Mouse (Mus musculus) midbrain, embryonic 14.5 days (tissue): ENCODE results near the gene P4hb. TPM values are rescaled to one million over a fixed set of nuclear protein-coding genes. Genes with fewer than 3 reads are reported as not detected.

ENCODE experiments used
- ATAC-seq: fragments of 200-750 bp; cut with Nextera tagmentation; 2 replicates; pipeline ENCODE4 v1.8.0; 2017; ENCODE audit warnings: moderate number of reproducible peaks, moderate library complexity; ENCODE audit not compliant: low FRiP score, low TSS enrichment
- DNase-seq: peaks from one replicate; pipeline ENCODE4 v3.0.0-alpha.2; 2015
- H3K27ac ChIP-seq: fragments of 300-500 bp; sonication (generic); replicated peaks from 2 replicates; pipeline ENCODE4 v1.5.1; 2014; ENCODE audit warnings: mild to moderate bottlenecking, low read depth, low read length, moderate library complexity
- H3K27me3 ChIP-seq: fragments of 300-500 bp; sonication (generic); 2 replicates; pipeline ENCODE4 v1.6.1; 2014; ENCODE audit warnings: low read length, control low read depth, mixed read lengths; ENCODE audit not compliant: control insufficient read depth, insufficient read depth
- H3K36me3 ChIP-seq: fragments of 300-500 bp; sonication (generic); 2 replicates; pipeline ENCODE4 v1.6.1; 2014; ENCODE audit warnings: low read length, control low read depth; ENCODE audit not compliant: control insufficient read depth, insufficient read depth
- H3K4me1 ChIP-seq: fragments of 300-500 bp; sonication (generic); 2 replicates; pipeline ENCODE4 v1.6.1; 2014; ENCODE audit warnings: mild to moderate bottlenecking, antibody characterized with exemption, low read length, control low read depth; ENCODE audit not compliant: control insufficient read depth, insufficient read depth
- H3K4me2 ChIP-seq: fragments of 300-500 bp; sonication (generic); 2 replicates; pipeline ENCODE4 v1.6.1; 2014; ENCODE audit warnings: mild to moderate bottlenecking, low read length, moderate library complexity
- H3K4me3 ChIP-seq: fragments of 300-500 bp; sonication (generic); replicated peaks from 2 replicates; pipeline ENCODE4 v1.5.1; 2014; ENCODE audit warnings: low read depth, low read length
- H3K9ac ChIP-seq: fragments of 300-500 bp; sonication (generic); replicated peaks from 2 replicates; pipeline ENCODE4 v1.6.1; 2014; ENCODE audit warnings: mild to moderate bottlenecking, low read length, moderate library complexity
- H3K9me3 ChIP-seq: fragments of 300-500 bp; sonication (generic); 2 replicates; pipeline ENCODE4 v1.6.1; 2016; ENCODE audit warnings: low read length, control low read depth, mixed read lengths; ENCODE audit not compliant: control insufficient read depth
- WGBS: fragments of 180-500 bp; shearing (Covaris S2); extraction: QIAGEN DNeasy Blood & Tissue Kit; methylation state at CpG from one replicate; pipeline ENCODE4 v1.1.7; 2014; 5-methylcytosine and 5-hydroxymethylcytosine counted together
- polyA plus RNA-seq: library from polyadenylated mRNA; unstranded; fragments of >200 nt; fragmentation: Nextera tagmentation; extraction: Ambion mirVana; gene quantifications from 2 replicates; pipeline ENCODE4 v1.2.1, GENCODE M21; 2014

The P4hb gene
- polyA plus RNA-seq, 1 experiment from 2014 or later: 300 TPM

DNA sequence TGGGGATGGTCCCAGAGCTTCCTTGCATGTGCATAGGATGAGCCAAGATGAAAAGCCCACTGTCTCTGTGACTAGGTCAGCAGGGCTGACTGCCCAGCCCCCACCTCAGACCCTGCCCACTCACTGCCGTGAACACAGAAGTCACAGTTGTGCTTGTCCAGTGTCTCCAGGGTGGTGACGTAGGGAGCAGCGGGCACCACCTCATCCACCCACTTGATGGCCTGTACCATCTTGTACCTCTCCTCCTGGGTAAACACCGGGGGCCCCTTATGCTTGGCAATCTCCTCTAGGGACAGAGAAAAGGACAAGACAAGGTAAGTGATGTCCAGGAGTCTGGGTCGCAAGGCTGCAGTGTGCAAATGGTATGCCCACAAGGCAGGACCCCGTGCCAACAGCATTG is 42.1 kb upstream of the P4hb start:
- no peak for DNase-seq
- no peak overlapping the region for H3K4me3 ChIP-seq
- H3K27ac ChIP-seq: no peak overlapping the region
- WGBS: 93% methylated on average over 6 of the region's 6 CpGs
- no peak for ATAC-seq
- no peaks in the 10 kb centered on the region for H3K9me3 ChIP-seq
- H3K36me3 ChIP-seq: peaks cover 65% of the 10 kb centered on the region
- H3K4me1 ChIP-seq: peaks cover 7% of the 10 kb centered on the region
- no peak overlapping the region for H3K4me2 ChIP-seq
- H3K27me3 ChIP-seq: no peaks in the 10 kb centered on the region
- no peak overlapping the region for H3K9ac ChIP-seq

DNA sequence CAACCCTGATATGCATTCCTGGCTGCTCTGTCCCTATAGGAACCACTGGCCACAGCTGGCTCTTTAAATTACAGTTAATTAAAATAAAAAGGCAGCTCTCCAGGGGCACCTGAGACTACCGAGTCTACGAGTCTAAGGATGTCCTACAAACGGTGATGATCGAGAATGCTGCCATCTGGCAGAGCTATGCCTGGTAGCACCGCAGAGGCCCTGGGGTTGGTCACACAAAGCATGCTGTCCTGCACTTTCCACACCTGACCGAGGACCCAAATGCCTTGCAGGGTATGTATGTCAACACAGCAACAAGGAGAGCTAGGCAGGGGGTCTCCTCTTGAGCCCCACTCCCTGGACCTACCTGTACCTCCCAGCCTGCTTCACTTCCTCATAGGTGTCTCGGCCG is 40.9 kb upstream of the P4hb start:
- peaks cover 64% of the 10 kb centered on the region for H3K36me3 ChIP-seq
- 85% methylated on average over 8 of the region's 8 CpGs for WGBS
- ATAC-seq (no peak), DNase-seq (no peak)
- no peak overlapping the region for H3K27ac ChIP-seq
- no peak overlapping the region for H3K4me3 ChIP-seq
- no peak overlapping the region for H3K9ac ChIP-seq
- peaks cover 7% of the 10 kb centered on the region for H3K4me1 ChIP-seq
- H3K9me3 ChIP-seq: no peaks in the 10 kb centered on the region
- H3K4me2 ChIP-seq: no peak overlapping the region
- H3K27me3 ChIP-seq: no peaks in the 10 kb centered on the region

DNA sequence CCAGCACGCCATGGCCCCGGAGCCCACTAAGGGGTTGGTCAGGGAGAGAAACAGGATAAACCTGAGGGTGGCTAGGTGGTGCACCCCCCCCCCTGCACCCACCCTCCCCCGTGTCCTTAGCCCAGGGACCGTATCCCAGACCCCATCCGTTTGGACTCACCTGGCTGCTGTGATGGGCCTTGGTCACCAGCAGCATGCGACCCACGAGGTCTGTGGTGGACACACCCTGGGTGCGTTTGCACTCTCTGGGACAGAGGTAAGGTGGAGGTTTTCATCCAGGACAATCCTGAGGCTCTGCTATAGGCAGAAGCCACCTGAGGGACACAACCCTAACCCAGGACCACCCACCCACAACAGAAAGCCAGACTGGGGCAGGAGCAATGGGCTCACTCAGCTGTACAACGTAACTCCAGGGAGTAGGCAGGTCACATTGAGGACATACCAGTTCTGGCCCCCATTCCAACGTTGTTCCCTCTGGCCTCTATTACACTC is 40.5 kb upstream of the P4hb start:
- Histone ChIP-seq H3K4me1 (peaks cover 7% of the 10 kb centered on the region), H3K27me3 (no peaks in the 10 kb centered on the region), H3K9me3 (no peaks in the 10 kb centered on the region), H3K27ac (no peak overlapping the region), H3K4me3 (no peak overlapping the region), H3K4me2 (no peak overlapping the region), H3K9ac (no peak overlapping the region), H3K36me3 (peaks cover 59% of the 10 kb centered on the region)
- 90% methylated on average over 10 of the region's 10 CpGs for WGBS
- no peak for ATAC-seq
- no peak for DNase-seq

DNA sequence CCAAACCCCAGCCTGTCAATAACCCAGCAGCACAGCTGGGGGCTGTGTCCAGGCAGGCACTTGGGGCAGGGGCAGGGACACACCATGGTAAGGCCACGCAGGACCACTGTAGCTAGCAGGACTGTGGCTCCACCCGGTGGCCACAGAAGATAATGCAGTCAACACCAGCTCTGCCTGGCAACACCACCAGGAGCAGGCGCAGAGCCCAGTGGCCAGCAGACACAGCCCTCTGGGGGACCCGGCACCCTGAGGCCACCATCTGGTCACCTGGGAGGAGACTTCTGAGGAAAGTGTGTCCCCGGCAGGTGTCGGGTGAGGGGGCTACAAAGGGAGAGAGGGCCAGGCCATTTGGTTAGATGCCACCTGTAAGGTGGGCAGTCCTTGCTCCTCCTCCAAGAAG is 39.7 kb upstream of the P4hb start:
- H3K4me2 ChIP-seq: no peak overlapping the region
- no peak overlapping the region for H3K9ac ChIP-seq
- ATAC-seq (0 out of 2 replicates have a peak, but pooled peaks have one; percentile 21), DNase-seq (peak; percentile 74)
- H3K4me1 ChIP-seq: peaks cover 7% of the 10 kb centered on the region
- no peak overlapping the region for H3K4me3 ChIP-seq
- peaks cover 54% of the 10 kb centered on the region for H3K36me3 ChIP-seq
- WGBS: 49% methylated on average over 6 of the region's 6 CpGs
- no peaks in the 10 kb centered on the region for H3K9me3 ChIP-seq
- no peaks in the 10 kb centered on the region for H3K27me3 ChIP-seq
- H3K27ac ChIP-seq: no peak overlapping the region

DNA sequence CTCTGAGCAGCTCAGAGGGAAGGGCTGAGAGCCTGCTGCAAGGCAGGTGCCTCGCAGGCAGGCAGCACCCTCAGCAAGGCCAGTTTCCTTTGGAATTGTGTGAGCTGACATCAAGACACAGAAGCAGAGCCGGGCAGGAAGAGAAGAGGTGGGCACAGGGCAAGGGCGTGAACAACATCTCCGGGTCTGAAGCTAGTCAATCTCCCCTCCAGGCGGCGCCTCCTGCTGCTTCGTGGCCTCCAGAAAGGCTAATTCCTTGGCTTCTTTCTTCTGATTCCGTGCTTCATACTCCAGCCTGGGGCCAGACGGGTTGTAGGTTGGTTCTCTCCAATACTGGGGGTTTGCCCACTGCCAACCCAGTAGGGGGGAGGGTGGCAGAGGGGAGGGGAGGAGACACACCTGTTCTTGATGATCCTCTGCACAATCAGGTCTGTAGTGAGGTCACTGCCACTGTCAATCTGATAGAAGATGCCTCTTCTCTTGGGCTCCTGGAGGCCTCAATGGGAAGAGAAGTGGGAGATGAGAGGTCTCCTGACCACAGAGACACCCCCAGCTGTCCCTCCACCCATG is 37.5 kb upstream of the P4hb start:
- Histone ChIP-seq H3K4me1 (no peaks in the 10 kb centered on the region), H3K4me3 (no peak overlapping the region), H3K27me3 (no peaks in the 10 kb centered on the region), H3K9me3 (no peaks in the 10 kb centered on the region), H3K4me2 (no peak overlapping the region), H3K27ac (no peak overlapping the region), H3K9ac (no peak overlapping the region), H3K36me3 (peaks cover 71% of the 10 kb centered on the region)
- DNase-seq: no peak
- WGBS: 83% methylated on average over 9 of the region's 9 CpGs
- ATAC-seq: no peak

DNA sequence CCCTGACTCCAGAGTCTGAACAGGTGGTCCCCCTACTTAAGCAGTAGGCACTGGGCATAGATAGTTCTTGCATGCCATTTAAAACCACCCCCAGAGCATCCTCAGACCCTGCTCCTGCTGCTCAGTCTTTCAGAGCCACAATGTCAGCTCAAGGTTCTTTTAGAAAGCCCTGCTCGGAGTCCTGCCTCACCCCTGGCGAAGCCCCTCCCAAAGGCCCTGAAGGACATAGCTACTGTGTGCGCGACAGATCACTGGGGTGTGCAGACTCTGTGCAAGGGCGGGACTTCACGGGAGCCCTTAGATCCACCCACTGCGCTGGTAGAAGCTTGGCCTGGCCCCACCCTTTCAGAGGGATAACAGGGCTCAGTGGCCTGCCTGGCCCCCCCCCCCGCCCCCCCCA is 36.2 kb upstream of the P4hb start:
- no peak for ATAC-seq
- H3K27ac ChIP-seq: no peak overlapping the region
- H3K27me3 ChIP-seq: no peaks in the 10 kb centered on the region
- no peak overlapping the region for H3K4me3 ChIP-seq
- no peak overlapping the region for H3K9ac ChIP-seq
- DNase-seq: no peak
- no peak overlapping the region for H3K4me2 ChIP-seq
- WGBS: 32% methylated on average over 8 of the region's 8 CpGs
- no peaks in the 10 kb centered on the region for H3K9me3 ChIP-seq
- H3K4me1 ChIP-seq: no peaks in the 10 kb centered on the region
- peaks cover 80% of the 10 kb centered on the region for H3K36me3 ChIP-seq

DNA sequence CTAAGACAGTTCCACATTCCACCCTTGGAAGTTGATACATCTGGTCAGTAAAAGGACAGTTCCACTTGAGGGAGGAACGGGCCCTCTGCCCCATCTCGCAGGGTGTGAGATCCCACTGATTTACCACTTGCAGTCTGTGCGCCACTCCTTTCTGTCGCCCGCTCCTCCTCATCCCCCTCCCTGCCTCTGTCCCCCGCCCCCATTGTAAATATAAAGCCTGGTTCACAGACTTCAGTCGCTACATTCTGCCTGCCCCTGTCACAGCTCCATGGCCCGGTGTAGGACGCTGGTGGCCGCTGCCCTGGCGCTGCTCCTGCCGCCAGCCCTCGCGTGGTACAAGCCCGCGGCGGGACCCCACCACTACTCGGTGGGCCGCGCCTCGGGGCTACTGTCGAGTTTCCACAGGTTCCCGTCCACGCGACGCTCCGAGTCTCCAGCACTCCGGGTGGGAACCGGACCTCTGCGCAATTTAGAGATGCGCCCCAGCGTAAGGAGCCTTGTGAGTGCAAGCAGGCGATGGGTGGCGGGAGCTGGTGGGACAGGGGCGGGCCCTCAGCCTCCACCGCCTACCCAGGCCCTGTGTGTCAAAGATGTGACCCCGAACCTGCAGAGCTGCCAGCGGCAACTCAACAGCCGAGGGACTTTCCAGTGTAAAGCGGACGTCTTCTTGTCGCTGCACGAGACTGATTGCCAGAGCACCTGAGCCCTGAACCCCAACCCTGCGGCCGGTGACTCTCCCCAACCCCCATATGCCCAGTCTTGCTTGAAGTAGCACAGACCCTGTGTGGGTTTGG is 35.4 kb upstream of the P4hb start, which contains the start of gene Npb:
TSS of gene Npb (plus strand) at position 237 of the 794 bp plus-strand sequence.
- no peak within 1 kb of the TSS; the same call in 1 of the 2 replicates for H3K4me3 ChIP-seq
- peak within 1 kb of the TSS; percentile 13 for H3K4me2 ChIP-seq
- H3K9me3 ChIP-seq: no peaks in the 10 kb centered on the region
- no peaks in the 10 kb centered on the region for H3K4me1 ChIP-seq
- 5% methylated on average over 45 of the region's 45 CpGs for WGBS
- H3K36me3 ChIP-seq: peaks cover 80% of the 10 kb centered on the region
- H3K27ac ChIP-seq: no peak within 1 kb of the TSS
- 0 out of 2 replicates have a peak within 1 kb of the TSS, but pooled peaks have one; percentile 7 for H3K9ac ChIP-seq
- DNase-seq: peak; percentile 10
- no peak for ATAC-seq
- no peaks in the 10 kb centered on the region for H3K27me3 ChIP-seq

DNA sequence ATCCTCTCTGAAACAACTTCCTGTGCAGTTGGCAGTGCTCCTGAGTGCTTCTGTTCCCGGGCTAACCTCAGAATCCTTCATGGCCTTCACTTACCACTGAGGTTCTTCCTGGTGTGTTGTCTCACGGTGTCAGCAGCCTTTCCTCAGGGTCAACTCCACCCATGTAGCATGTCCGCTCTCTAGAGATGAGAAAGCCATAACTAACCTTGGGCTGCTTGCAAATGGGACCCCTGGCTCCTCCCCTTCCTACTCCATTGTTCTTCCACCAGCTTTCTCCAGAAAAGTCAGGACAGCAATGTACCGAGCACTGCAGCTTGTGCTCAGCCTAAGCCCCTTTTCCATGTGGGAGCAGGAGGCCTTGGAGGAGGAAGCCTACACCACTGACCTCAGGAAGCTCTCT is 33.7 kb upstream of the P4hb start:
- Histone ChIP-seq H3K9ac (no peak overlapping the region), H3K4me3 (no peak overlapping the region), H3K27me3 (no peaks in the 10 kb centered on the region), H3K36me3 (peaks cover 78% of the 10 kb centered on the region), H3K27ac (no peak overlapping the region), H3K4me2 (no peak overlapping the region), H3K9me3 (no peaks in the 10 kb centered on the region), H3K4me1 (no peaks in the 10 kb centered on the region)
- ATAC-seq: no peak
- 81% methylated on average over 4 of the region's 4 CpGs for WGBS
- no peak for DNase-seq

DNA sequence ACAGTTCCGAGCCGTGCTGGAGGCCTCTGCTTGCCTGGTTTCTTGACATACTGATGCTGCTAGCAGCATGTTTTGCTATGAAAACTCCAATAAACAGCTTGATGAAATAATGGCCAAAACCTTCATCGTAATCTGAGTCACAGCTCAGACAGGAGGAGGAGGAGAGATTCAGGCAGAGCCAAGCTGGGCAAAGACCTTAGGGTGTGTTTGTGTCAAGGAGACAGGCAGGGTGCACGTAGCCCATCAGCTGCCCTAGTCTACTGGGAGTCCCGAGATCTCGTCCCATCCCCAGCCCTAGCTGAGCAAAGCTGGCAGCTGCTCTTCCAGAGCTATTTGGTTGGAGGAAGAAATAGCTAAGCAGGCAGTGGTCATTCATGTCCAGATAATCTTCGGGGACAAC is 32.6 kb upstream of the P4hb start:
- peaks cover 73% of the 10 kb centered on the region for H3K36me3 ChIP-seq
- 90% methylated on average over 7 of the region's 7 CpGs for WGBS
- DNase-seq: no peak
- no peak overlapping the region for H3K9ac ChIP-seq
- no peaks in the 10 kb centered on the region for H3K27me3 ChIP-seq
- no peaks in the 10 kb centered on the region for H3K9me3 ChIP-seq
- H3K4me1 ChIP-seq: no peaks in the 10 kb centered on the region
- no peak overlapping the region for H3K27ac ChIP-seq
- no peak for ATAC-seq
- no peak overlapping the region for H3K4me2 ChIP-seq
- H3K4me3 ChIP-seq: no peak overlapping the region
